Mouse (Mus musculus) left cerebral cortex, postnatal 10 days (tissue): ENCODE measurements around the gene Relch. TPM values are rescaled to one million over a fixed set of nuclear protein-coding genes. Genes with fewer than 3 reads are reported as not detected.

Source experiments
- DNase-seq, 2 experiments: peaks; one replicate each; pipeline ENCODE4 v3.0.0; 2021 to 2022; ENCODE audit warnings: low spot score in 2 of 2, mixed read lengths in 1 of 2; ENCODE audit errors: extremely low spot score in 1 of 2
- intact Hi-C: fragments of 180-260 bp; cut with DNase I; formaldehyde crosslinking; loops from one replicate; pipeline ENCODE4 v1.15.1; 2025
- total RNA-seq, 2 experiments: library from RNA; stranded (reverse); gene quantifications; 2 replicates each; pipeline ENCODE4 v1.2.3; 2021

Relch gene
- total RNA-seq, 2 experiments from 2014 or later: 104 to 108 TPM

GRCm38 (mm10) chr1:105781391-105782146, 117.9 kb downstream of the Relch start:
- intact Hi-C loops: loop anchor here (5.0 kb wide), 1 partner anchor 211 kb away; the partner anchor contains the start of gene Zcchc2
- no peak for DNase-seq

GRCm38 (mm10) chr1:105784257-105785016, 120.8 kb downstream of the Relch start:
- intact Hi-C loops: loop anchor here (5.0 kb wide), 1 partner anchor 208 kb away; the partner anchor contains the start of gene Zcchc2
- DNase-seq: no peak

GRCm38 (mm10) chr1:105785146-105785545, 121.5 kb downstream of the Relch start:
- no peak for DNase-seq
- intact Hi-C loops: no loop called here

GRCm38 (mm10) chr1:105786731-105787357, 123.2 kb downstream of the Relch start:
- DNase-seq: no peak
- intact Hi-C loops: no loop called here

GRCm38 (mm10) chr1:105790103-105790502, 126.4 kb downstream of the Relch start:
- intact Hi-C loops: no loop called here
- DNase-seq: no peak

- no peak for DNase-seq
- intact Hi-C loops: no loop called here
These were observed 131.0 kb downstream of the Relch start for GRCm38 (mm10) chr1:105794670-105795069.

GRCm38 (mm10) chr1:105795705-105796104, 132.0 kb downstream of the Relch start:
- DNase-seq: no peak
- intact Hi-C loops: no loop called here

GRCm38 (mm10) chr1:105800570-105800969, 136.9 kb downstream of the Relch start:
- no peak for DNase-seq
- intact Hi-C loops: no loop called here

- DNase-seq: no peak
- intact Hi-C loops: no loop called here
These were observed 137.6 kb downstream of the Relch start for GRCm38 (mm10) chr1:105801252-105801651.

- no peak for DNase-seq
- intact Hi-C loops: no loop called here
These were observed 139.3 kb downstream of the Relch start for GRCm38 (mm10) chr1:105802941-105803340.

GRCm38 (mm10) chr1:105804285-105804684, 140.6 kb downstream of the Relch start:
- intact Hi-C loops: no loop called here
- no peak for DNase-seq

Other genes starting within 250 kb of the Relch start
- gene Pign, start 184 bp upstream of the Relch start, total RNA-seq: 10 to 100 TPM; 14.0 to 14.6 TPM
- gene Tnfrsf11a, start 116.9 kb downstream of the Relch start, total RNA-seq: 1 to 10 TPM; 7.9 to 8.7 TPM